Mouse (Mus musculus): ENCODE measurements around the gene Sart1. TPM values are rescaled to one million over a fixed set of nuclear protein-coding genes. Genes with fewer than 3 reads are reported as not detected.
A peak's percentile ranks its signal among the peaks of the same experiment; 100 is the strongest.

Gene Sart1
- polyA plus RNA-seq, 1 experiment from 2014 or later, result 111 TPM

- no peaks in the 10 kb centered on the region for H3K9me3 ChIP-seq (replicated peaks)
- no peak for DNase-seq (ENCODE audit: low spot score)
- H3K27ac ChIP-seq, result peak overlapping the region; percentile 97
- H3K4me3 ChIP-seq, result peak overlapping the region; percentile 90
- 1% methylated on average over 46 of the region's 48 CpGs for WGBS
- H3K4me1 ChIP-seq, result peaks cover 39% of the 10 kb centered on the region
- H3K36me3 ChIP-seq, result peaks cover 70% of the 10 kb centered on the region
- H3K27me3 ChIP-seq (ENCODE audit: low read depth, poor library complexity, severe bottlenecking), result no peaks in the 10 kb centered on the region
These were observed 35.7 kb upstream of the Sart1 start for GRCm38 (mm10) chr19:5424092-5424781.

GRCm38 (mm10) chr19:5423561-5423960, 35.1 kb upstream of the Sart1 start:
- Histone ChIP-seq H3K27ac (peak overlapping the region; percentile 97), H3K27me3 (ENCODE audit: low read depth, poor library complexity, severe bottlenecking) (no peaks in the 10 kb centered on the region), H3K36me3 (peaks cover 68% of the 10 kb centered on the region), H3K4me1 (peaks cover 39% of the 10 kb centered on the region), H3K4me3 (peak overlapping the region; percentile 90), H3K9me3 (replicated peaks) (no peaks in the 10 kb centered on the region)
- no peak for DNase-seq (ENCODE audit: low spot score)
- WGBS, result 64% methylated on average over 12 of the region's 12 CpGs

GRCm38 (mm10) chr19:5422895-5423443, 34.5 kb upstream of the Sart1 start:
- Histone ChIP-seq H3K4me1 (peaks cover 37% of the 10 kb centered on the region), H3K9me3 (replicated peaks) (no peaks in the 10 kb centered on the region), H3K27me3 (ENCODE audit: low read depth, poor library complexity, severe bottlenecking) (no peaks in the 10 kb centered on the region), H3K36me3 (peaks cover 69% of the 10 kb centered on the region), H3K4me3 (peak overlapping the region; percentile 90), H3K27ac (peak overlapping the region; percentile 97; the same call in 1 of the 2 replicates)
- no peak for DNase-seq (ENCODE audit: low spot score)
- 85% methylated on average over 9 of the region's 9 CpGs for WGBS

DNA sequence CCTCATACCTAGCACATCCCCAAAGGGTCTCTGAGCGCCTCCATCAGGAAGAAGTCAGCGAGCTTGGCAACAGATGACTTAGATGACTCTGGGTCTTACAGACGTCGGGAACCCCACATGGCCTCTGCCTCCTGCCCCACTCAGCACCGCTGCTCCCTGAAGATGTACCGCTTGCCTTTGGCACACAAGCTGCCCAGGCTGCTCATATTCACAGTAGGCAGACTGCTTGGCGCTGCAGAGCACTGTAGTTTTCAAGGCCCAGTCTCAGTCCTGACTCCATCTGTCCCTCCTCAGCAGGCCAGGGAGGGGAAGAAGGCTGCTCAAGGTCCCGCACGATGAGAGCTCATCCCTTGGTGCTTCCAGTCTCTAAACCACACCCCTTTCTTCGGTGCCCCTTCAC, 33.8 kb upstream of the Sart1 start:
- no peak overlapping the region for H3K4me3 ChIP-seq
- no peak overlapping the region for H3K27ac ChIP-seq
- peaks cover 34% of the 10 kb centered on the region for H3K4me1 ChIP-seq
- H3K9me3 ChIP-seq (replicated peaks), result no peaks in the 10 kb centered on the region
- H3K36me3 ChIP-seq, result peaks cover 72% of the 10 kb centered on the region
- no peaks in the 10 kb centered on the region for H3K27me3 ChIP-seq (ENCODE audit: low read depth, poor library complexity, severe bottlenecking)
- 91% methylated on average over 10 of the region's 10 CpGs for WGBS
- no peak for DNase-seq (ENCODE audit: low spot score)

DNA sequence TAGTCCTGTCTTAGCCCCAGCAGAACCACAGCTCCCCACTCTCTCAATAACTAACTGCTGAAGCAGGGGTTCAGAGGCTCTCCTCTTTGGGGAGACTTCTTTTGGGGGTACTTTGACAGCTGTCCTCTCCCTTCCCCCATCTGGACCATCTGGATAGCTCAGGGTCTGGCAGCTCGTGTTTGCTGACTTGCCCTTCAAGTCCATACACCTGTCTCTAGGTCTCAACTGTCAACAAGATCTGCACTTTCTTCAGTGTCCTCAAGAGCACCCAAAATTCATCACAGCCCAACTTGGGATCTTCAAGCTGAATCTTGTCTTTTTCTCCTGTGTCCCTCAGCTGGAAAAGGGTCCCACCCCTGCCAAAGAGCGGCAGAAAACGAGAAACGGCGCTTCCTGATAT, 33.3 kb upstream of the Sart1 start:
- peaks cover 68% of the 10 kb centered on the region for H3K36me3 ChIP-seq
- H3K27ac ChIP-seq, result no peak overlapping the region
- H3K9me3 ChIP-seq (replicated peaks), result no peaks in the 10 kb centered on the region
- H3K4me1 ChIP-seq, result peaks cover 33% of the 10 kb centered on the region
- 89% methylated on average over 5 of the region's 5 CpGs for WGBS
- H3K27me3 ChIP-seq (ENCODE audit: low read depth, poor library complexity, severe bottlenecking), result no peaks in the 10 kb centered on the region
- no peak overlapping the region for H3K4me3 ChIP-seq
- DNase-seq (ENCODE audit: low spot score), result no peak

DNA sequence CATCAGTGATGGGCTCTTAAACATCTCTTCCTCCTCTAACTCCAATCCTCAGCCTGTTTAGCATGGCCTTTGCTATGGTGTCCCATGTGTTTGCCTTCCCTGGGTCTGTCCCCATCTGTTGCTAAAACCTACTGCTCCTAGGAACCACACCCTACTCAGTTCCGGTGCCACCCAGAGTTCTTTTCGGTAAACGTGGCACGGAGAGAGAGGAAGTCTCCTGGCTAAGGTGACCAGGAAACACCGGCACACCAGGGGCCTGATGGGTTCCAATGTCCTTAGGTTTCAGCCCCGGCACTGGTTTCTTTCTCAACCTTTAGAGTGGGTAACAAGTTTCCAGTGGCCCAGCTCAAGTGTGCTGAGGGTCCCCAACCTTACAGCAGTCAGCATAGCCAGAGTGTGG, 32.1 kb upstream of the Sart1 start:
- H3K36me3 ChIP-seq, result peaks cover 61% of the 10 kb centered on the region
- no peaks in the 10 kb centered on the region for H3K27me3 ChIP-seq (ENCODE audit: low read depth, poor library complexity, severe bottlenecking)
- H3K4me1 ChIP-seq, result peaks cover 21% of the 10 kb centered on the region
- DNase-seq (ENCODE audit: low spot score), result no peak
- H3K4me3 ChIP-seq, result no peak overlapping the region
- no peak overlapping the region for H3K27ac ChIP-seq
- WGBS, result 93% methylated on average over 6 of the region's 6 CpGs
- H3K9me3 ChIP-seq (replicated peaks), result no peaks in the 10 kb centered on the region

DNA sequence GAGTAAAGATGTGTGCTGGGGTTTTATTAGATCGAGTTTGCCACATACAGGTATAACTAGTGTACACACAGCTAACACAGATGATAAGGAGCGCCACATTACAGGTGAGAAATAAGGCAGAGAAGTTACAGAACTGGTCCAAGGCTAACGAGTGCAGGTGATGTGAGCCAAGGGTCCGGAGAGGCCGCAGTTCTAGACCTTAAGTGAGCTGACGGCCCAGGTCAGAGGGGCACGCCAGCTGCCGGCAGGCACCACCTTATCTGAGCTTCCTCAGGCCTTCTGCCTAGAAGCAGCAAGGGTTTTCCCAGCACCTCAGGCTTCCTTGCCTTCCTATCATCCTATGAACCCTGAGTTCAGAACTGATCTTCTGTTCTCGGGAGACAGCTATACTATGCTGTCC, 31.1 kb upstream of the Sart1 start:
- Histone ChIP-seq H3K9me3 (replicated peaks) (no peaks in the 10 kb centered on the region), H3K27ac (no peak overlapping the region), H3K27me3 (ENCODE audit: low read depth, poor library complexity, severe bottlenecking) (no peaks in the 10 kb centered on the region), H3K4me3 (no peak overlapping the region), H3K36me3 (peaks cover 61% of the 10 kb centered on the region), H3K4me1 (peaks cover 21% of the 10 kb centered on the region)
- 90% methylated on average over 9 of the region's 9 CpGs for WGBS
- DNase-seq (ENCODE audit: low spot score), result no peak

DNA sequence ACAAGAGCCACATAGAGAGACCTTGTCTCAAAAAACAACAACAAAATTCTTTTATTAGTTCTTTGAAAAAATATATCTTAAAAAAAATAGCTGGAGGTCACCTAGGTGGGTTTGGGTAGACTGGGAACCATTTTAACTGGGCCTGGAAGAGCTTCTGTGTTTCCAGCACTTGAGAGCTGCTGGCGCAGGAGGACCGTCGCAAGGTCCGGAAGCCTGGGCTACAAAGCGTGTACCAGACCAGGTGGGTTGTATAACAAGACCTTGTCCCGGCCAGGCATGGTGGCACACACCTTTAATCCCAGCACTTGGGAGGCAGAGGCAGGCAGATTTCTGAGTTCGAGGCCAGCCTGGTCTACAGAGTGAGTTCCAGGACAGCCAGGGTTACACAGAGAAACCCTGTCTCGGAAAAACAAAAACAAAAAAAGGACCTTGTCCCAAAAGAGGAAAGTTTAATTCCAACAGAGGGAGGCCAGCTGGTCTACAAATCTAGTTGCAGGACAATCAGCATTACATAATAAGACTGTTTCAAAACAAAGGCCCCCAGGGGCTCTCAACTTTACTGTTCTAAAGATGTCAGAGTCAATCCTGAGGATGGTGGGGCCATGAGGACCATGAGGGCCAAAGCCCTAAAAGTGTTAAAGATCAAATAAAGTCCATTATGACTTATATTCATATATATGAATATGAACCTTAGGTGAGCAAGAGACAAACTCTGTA, 30.4 kb upstream of the Sart1 start:
- no peaks in the 10 kb centered on the region for H3K9me3 ChIP-seq (replicated peaks)
- no peak overlapping the region for H3K4me3 ChIP-seq
- WGBS, result 94% methylated on average over 8 of the region's 8 CpGs
- no peak overlapping the region for H3K27ac ChIP-seq
- no peak for DNase-seq (ENCODE audit: low spot score)
- no peaks in the 10 kb centered on the region for H3K27me3 ChIP-seq (ENCODE audit: low read depth, poor library complexity, severe bottlenecking)
- peaks cover 18% of the 10 kb centered on the region for H3K4me1 ChIP-seq
- peaks cover 61% of the 10 kb centered on the region for H3K36me3 ChIP-seq

- Histone ChIP-seq H3K36me3 (peaks cover 21% of the 10 kb centered on the region), H3K27me3 (ENCODE audit: low read depth, poor library complexity, severe bottlenecking) (no peaks in the 10 kb centered on the region), H3K4me3 (no peak overlapping the region), H3K9me3 (replicated peaks) (no peaks in the 10 kb centered on the region), H3K4me1 (peaks cover 4% of the 10 kb centered on the region; the same call in 1 of the 2 replicates), H3K27ac (no peak overlapping the region)
- 78% methylated on average over 2 of the region's 2 CpGs for WGBS
- DNase-seq (ENCODE audit: low spot score), result no peak
These were observed 26.0 kb upstream of the Sart1 start for GRCm38 (mm10) chr19:5414534-5414957.

DNA sequence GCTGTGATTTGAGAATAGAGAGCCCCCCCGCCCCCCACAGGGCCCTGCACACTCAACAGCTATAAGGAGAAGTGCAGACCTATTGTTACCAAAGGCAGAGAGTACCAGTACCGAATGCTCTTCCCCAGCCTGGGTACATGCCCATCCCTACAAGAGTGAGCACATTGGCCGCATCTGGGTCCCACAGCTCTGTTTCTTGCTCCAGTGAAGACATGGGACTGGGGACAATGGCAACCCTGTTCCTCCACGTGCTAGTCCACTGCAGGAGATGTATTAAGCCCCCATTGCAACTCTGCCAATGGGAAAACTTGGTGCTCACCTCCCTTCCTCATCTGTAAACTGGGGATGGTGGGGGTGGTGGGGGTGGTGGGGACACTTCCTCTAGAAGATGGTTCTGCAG, 25.3 kb upstream of the Sart1 start:
- no peak overlapping the region for H3K27ac ChIP-seq
- peaks cover 9% of the 10 kb centered on the region for H3K4me1 ChIP-seq
- 78% methylated on average over 4 of the region's 4 CpGs for WGBS
- no peak overlapping the region for H3K4me3 ChIP-seq
- H3K9me3 ChIP-seq (replicated peaks), result no peaks in the 10 kb centered on the region
- no peaks in the 10 kb centered on the region for H3K27me3 ChIP-seq (ENCODE audit: low read depth, poor library complexity, severe bottlenecking)
- no peak for DNase-seq (ENCODE audit: low spot score)
- peaks cover 19% of the 10 kb centered on the region for H3K36me3 ChIP-seq

GRCm38 (mm10) chr19:5411961-5412360, 23.5 kb upstream of the Sart1 start:
- Histone ChIP-seq H3K4me1 (peaks cover 20% of the 10 kb centered on the region), H3K27ac (0 out of 2 replicates have a peak overlapping the region, but pooled peaks have one; percentile 7), H3K9me3 (replicated peaks) (no peaks in the 10 kb centered on the region), H3K36me3 (peaks cover 8% of the 10 kb centered on the region; the same call in 1 of the 2 replicates), H3K27me3 (ENCODE audit: low read depth, poor library complexity, severe bottlenecking) (no peaks in the 10 kb centered on the region), H3K4me3 (no peak overlapping the region)
- WGBS, result 86% methylated on average over 5 of the region's 5 CpGs
- DNase-seq (ENCODE audit: low spot score), result no peak

GRCm38 (mm10) chr19:5410641-5411040, 22.1 kb upstream of the Sart1 start:
- DNase-seq (ENCODE audit: low spot score), result no peak
- Histone ChIP-seq H3K9me3 (replicated peaks) (no peaks in the 10 kb centered on the region), H3K4me1 (peaks cover 26% of the 10 kb centered on the region), H3K27ac (no peak overlapping the region), H3K27me3 (ENCODE audit: low read depth, poor library complexity, severe bottlenecking) (no peaks in the 10 kb centered on the region), H3K36me3 (peaks cover 5% of the 10 kb centered on the region; the same call in 1 of the 2 replicates), H3K4me3 (no peak overlapping the region)
- 87% methylated on average over 5 of the region's 5 CpGs for WGBS

GRCm38 (mm10) chr19:5409068-5409467, 20.6 kb upstream of the Sart1 start:
- H3K27me3 ChIP-seq (ENCODE audit: low read depth, poor library complexity, severe bottlenecking), result no peaks in the 10 kb centered on the region
- peaks cover 5% of the 10 kb centered on the region; the same call in 1 of the 2 replicates for H3K36me3 ChIP-seq
- no peak overlapping the region; the same call in 1 of the 2 replicates for H3K27ac ChIP-seq
- peaks cover 27% of the 10 kb centered on the region for H3K4me1 ChIP-seq
- H3K9me3 ChIP-seq (replicated peaks), result no peaks in the 10 kb centered on the region
- DNase-seq (ENCODE audit: low spot score), result no peak
- WGBS, result 65% methylated on average over 5 of the region's 5 CpGs
- H3K4me3 ChIP-seq, result no peak overlapping the region
